Mouse (Mus musculus) heart, postnatal 25 days (tissue): ENCODE measurements around the gene Tex44. TPM values are rescaled to one million over a fixed set of nuclear protein-coding genes. Genes with fewer than 3 reads are reported as not detected.

Experiments
- DNase-seq: peaks from one replicate; pipeline ENCODE4 v3.0.0; 2022; ENCODE audit warnings: low spot score
- intact Hi-C: fragments of 180-260 bp; cut with DNase I; formaldehyde crosslinking; loops from one replicate; pipeline ENCODE4 v1.15.1; 2025
- total RNA-seq, 2 experiments: library from RNA; stranded (reverse); gene quantifications; 2 replicates each; pipeline ENCODE4 v1.2.3; 2021

Tex44 gene
- total RNA-seq, 2 experiments from 2014 or later, result not detected

GRCm38 (mm10) chr1:86416321-86416720 lies 9.8 kb upstream of the Tex44 start:
- intact Hi-C loops, result loop anchor here (1.0 kb wide), 1 partner anchor 14 kb away; no protein-coding TSS in a partner anchor
- DNase-seq, result no peak

GRCm38 (mm10) chr1:86421007-86421406 lies 5.1 kb upstream of the Tex44 start:
- DNase-seq, result no peak
- intact Hi-C loops, result no loop called here

- intact Hi-C loops, result no loop called here
Observed at GRCm38 (mm10) chr1:86423879-86424278, 2.2 kb upstream of the Tex44 start.

GRCm38 (mm10) chr1:86424336-86424735 lies 1.8 kb upstream of the Tex44 start:
- intact Hi-C loops, result no loop called here
- no peak for DNase-seq

More at GRCm38 (mm10) chr1:86423879-86424278, 2.2 kb upstream of the Tex44 start:
- no peak for DNase-seq

GRCm38 (mm10) chr1:86424835-86425547 lies 1.1 kb upstream of the Tex44 start:
- no peak for DNase-seq
- intact Hi-C loops, result no loop called here

GRCm38 (mm10) chr1:86430056-86430455 lies 3.9 kb downstream of the Tex44 start:
- no peak for DNase-seq
- intact Hi-C loops, result loop anchor here (1.0 to 2.0 kb wide), 2 partner anchors 14 to 57 kb away; no protein-coding TSS in a partner anchor

- DNase-seq, result no peak
- intact Hi-C loops, result no loop called here
Observed at GRCm38 (mm10) chr1:86432778-86433177, 6.6 kb downstream of the Tex44 start.

- DNase-seq, result no peak
- intact Hi-C loops, result no loop called here
Observed at GRCm38 (mm10) chr1:86433359-86433758, 7.2 kb downstream of the Tex44 start.

GRCm38 (mm10) chr1:86434001-86434400 lies 7.9 kb downstream of the Tex44 start:
- intact Hi-C loops, result no loop called here
- DNase-seq, result peak; percentile 67

- DNase-seq, result peak; percentile 98
Observed at GRCm38 (mm10) chr1:86434439-86435201, 8.5 kb downstream of the Tex44 start.

GRCm38 (mm10) chr1:86435302-86435821 lies 9.2 kb downstream of the Tex44 start:
- no peak for DNase-seq
- intact Hi-C loops, result no loop called here

More at GRCm38 (mm10) chr1:86434439-86435201, 8.5 kb downstream of the Tex44 start:
- intact Hi-C loops, result no loop called here

- intact Hi-C loops, result no loop called here
- DNase-seq, result no peak
Observed at GRCm38 (mm10) chr1:86437219-86438013, 11.3 kb downstream of the Tex44 start.

GRCm38 (mm10) chr1:86438014-86438319 lies 11.8 kb downstream of the Tex44 start:
- intact Hi-C loops, result no loop called here
- DNase-seq, result no peak

- intact Hi-C loops, result no loop called here
- DNase-seq, result no peak
Observed at GRCm38 (mm10) chr1:86438501-86438900, 12.4 kb downstream of the Tex44 start.

- intact Hi-C loops, result loop anchor here (1.0 kb wide), 3 partner anchors 28 to 93 kb away; no protein-coding TSS in a partner anchor
Observed at GRCm38 (mm10) chr1:86439487-86440170, 13.5 kb downstream of the Tex44 start.

GRCm38 (mm10) chr1:86440171-86440886 lies 14.2 kb downstream of the Tex44 start:
- intact Hi-C loops, result loop anchor here (1.0 kb wide), 3 partner anchors 27 to 92 kb away; no protein-coding TSS in a partner anchor
- peak; percentile 84 for DNase-seq

More at GRCm38 (mm10) chr1:86439487-86440170, 13.5 kb downstream of the Tex44 start:
- DNase-seq, result no peak

GRCm38 (mm10) chr1:86440887-86441723 lies 15.0 kb downstream of the Tex44 start:
- intact Hi-C loops, result loop anchor here (1.0 kb wide), 3 partner anchors 26 to 91 kb away; no protein-coding TSS in a partner anchor

GRCm38 (mm10) chr1:86441724-86441979 lies 15.5 kb downstream of the Tex44 start:
- intact Hi-C loops, result no loop called here
- no peak for DNase-seq

More at GRCm38 (mm10) chr1:86440887-86441723, 15.0 kb downstream of the Tex44 start:
- DNase-seq, result no peak
